Mouse (Mus musculus): ENCODE data around the gene D930020B18Rik. TPM values are rescaled to one million over a fixed set of nuclear protein-coding genes. Genes with fewer than 3 reads are reported as not detected.
A peak's percentile ranks its signal among the peaks of the same experiment; 100 is the strongest.

Gene D930020B18Rik
- polyA plus RNA-seq, 1 experiment from 2014 or later, result 0.22 TPM

DNA sequence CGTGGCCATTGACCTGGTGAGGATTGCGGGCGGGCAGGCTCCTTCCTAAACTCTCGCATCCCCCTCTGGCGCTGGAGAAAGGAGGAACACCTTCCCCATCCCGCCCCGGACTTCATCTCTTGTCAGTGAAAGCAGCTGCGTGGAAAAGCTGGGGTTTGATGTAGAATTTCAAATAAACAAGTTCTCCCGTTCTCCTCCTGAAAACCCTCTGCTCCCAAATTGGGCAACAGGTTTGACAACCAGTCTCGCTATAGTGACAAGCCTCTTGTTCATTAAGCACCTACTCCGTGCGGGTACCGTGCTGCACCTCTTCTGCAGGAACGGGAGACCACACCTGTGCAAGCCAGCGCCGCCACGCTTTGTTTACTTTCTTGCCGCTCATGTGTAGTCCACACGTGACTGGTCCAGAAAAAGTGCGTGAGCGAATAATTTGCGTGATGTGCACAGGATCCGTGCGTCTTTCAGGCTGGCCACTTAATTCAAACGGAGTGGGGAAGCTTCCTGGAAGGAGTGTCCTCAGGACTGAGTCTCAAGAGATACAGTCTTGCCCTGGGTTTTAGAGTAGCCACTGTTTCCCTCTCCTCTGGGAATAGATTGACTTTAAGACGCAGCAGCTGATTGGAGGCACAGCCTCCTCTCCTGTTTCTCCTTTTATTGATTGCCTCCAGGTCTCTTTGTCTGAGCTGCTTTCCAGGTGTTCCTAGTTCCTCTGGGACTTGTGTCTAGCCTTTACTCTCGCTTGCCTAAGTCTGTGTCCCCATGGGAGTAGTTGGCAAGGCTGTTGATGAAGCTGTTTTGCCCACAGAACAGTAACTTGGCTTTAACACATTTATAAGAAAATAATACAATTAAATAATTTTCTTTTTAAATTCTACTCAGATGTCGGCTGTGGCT lies 913 bp downstream of the D930020B18Rik start:
- Histone ChIP-seq H3K4me1 (replicated peaks) (peaks cover 24% of the 10 kb centered on the region), H3K27ac (no peak overlapping the region), H3K4me3 (peak overlapping the region; percentile 51), H3K4me2 (peak overlapping the region; percentile 93), H3K9ac (peak overlapping the region; percentile 71), H3K27me3 (peaks cover 51% of the 10 kb centered on the region), H3K36me3 (no peaks in the 10 kb centered on the region), H3K9me3 (no peaks in the 10 kb centered on the region)
- ATAC-seq (ENCODE audit: low FRiP score), result 0 out of 2 replicates have a peak, but pooled peaks have one; percentile 34
- WGBS, result 5% methylated on average over 28 of the region's 28 CpGs

DNA sequence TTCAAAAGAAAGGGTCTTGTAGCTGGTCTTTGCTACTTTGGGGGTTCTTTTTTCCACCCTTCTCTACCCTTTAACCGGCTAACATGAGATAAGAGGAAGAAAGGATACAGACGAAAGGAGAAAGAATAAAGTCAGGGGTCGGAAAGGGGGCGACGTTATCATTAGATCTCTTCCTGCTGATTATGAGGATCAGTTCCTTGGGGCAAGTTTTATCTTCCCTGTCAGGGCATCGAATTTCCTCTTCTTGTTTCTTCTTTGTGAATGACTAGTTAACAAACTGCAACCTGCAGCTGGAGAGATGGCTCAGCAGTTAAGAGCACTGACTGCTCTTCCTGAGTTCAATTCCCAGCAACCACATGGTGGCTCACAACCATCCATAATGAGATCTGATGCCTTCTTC lies 4.9 kb downstream of the D930020B18Rik start:
- Histone ChIP-seq H3K4me1 (replicated peaks) (peaks cover 14% of the 10 kb centered on the region), H3K4me3 (no peak overlapping the region), H3K9ac (no peak overlapping the region), H3K27ac (no peak overlapping the region), H3K27me3 (peaks cover 40% of the 10 kb centered on the region), H3K36me3 (no peaks in the 10 kb centered on the region), H3K9me3 (no peaks in the 10 kb centered on the region), H3K4me2 (no peak overlapping the region)
- WGBS, result 76% methylated on average over 6 of the region's 6 CpGs
- ATAC-seq (ENCODE audit: low FRiP score), result no peak

DNA sequence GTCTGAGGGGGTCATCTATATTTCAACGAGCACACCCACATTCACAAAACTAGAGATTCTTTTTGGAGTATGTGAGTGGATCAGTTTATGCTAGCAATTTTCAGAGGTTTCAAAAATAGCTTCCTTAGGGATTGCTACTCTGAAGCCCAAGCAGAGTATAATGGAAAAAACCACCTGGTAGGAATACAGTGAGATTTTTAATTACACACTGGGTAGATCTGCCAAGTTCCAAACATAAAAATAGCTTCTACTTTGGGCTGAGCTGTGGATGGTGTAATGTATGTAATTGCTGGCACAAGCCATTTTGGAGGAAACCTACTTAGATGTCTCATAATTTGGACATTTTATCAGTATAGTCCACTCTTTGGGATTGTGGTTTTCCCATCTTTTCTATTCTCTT lies 11.7 kb downstream of the D930020B18Rik start:
- Histone ChIP-seq H3K9me3 (no peaks in the 10 kb centered on the region), H3K4me3 (no peak overlapping the region), H3K27ac (no peak overlapping the region), H3K4me1 (replicated peaks) (no peaks in the 10 kb centered on the region), H3K9ac (no peak overlapping the region), H3K36me3 (no peaks in the 10 kb centered on the region), H3K4me2 (no peak overlapping the region), H3K27me3 (no peaks in the 10 kb centered on the region)
- WGBS, result 98% methylated on average over 1 of the region's 1 CpGs
- no peak for ATAC-seq (ENCODE audit: low FRiP score)

DNA sequence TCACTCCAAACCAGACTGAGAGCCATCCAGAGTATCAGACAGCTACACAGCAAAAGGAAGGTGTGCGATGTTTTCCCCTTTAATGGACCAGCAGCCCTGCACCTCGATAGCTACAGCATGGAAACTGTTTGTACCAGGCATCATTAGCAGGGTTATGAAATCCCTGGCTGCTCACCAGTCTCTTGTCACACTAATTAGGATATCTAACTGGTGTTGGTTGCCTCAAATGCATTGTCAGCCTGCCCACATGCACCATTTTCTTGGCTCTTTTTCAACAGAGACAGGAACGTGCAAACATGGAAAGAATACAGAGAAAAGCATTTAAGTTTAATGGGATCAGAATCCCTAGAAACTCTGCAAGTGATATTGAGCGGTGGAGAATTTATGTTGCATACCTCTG lies 14.5 kb downstream of the D930020B18Rik start:
- no peak overlapping the region for H3K4me2 ChIP-seq
- no peaks in the 10 kb centered on the region for H3K4me1 ChIP-seq (replicated peaks)
- no peak for ATAC-seq (ENCODE audit: low FRiP score)
- H3K27me3 ChIP-seq, result no peaks in the 10 kb centered on the region
- H3K9me3 ChIP-seq, result no peaks in the 10 kb centered on the region
- H3K36me3 ChIP-seq, result no peaks in the 10 kb centered on the region
- H3K4me3 ChIP-seq, result no peak overlapping the region
- no peak overlapping the region for H3K9ac ChIP-seq
- 84% methylated on average over 4 of the region's 4 CpGs for WGBS
- H3K27ac ChIP-seq, result no peak overlapping the region

DNA sequence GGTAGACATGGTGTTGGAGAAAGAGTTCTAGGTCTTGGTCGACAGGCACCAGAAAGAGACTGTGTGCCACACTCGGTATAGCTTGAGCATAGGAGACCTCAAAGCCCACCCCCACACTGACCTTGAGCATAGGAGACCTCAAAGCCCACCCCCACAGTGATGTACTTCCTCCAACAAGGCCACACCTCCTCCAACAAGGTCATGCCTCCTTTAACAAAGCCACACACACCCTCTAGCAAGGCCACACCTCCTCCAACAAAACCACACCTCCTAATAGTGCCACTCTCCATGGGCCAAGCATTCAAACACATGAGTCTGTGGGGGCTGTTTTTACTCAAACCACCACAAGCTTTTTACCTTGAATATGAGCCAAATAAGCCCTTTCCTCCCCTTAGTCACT lies 21.3 kb downstream of the D930020B18Rik start:
- WGBS, result 94% methylated on average over 2 of the region's 2 CpGs
- Histone ChIP-seq H3K9ac (no peak overlapping the region), H3K4me2 (no peak overlapping the region), H3K4me3 (no peak overlapping the region), H3K9me3 (no peaks in the 10 kb centered on the region), H3K27ac (no peak overlapping the region), H3K27me3 (no peaks in the 10 kb centered on the region), H3K4me1 (replicated peaks) (peaks cover 12% of the 10 kb centered on the region), H3K36me3 (no peaks in the 10 kb centered on the region)
- ATAC-seq (ENCODE audit: low FRiP score), result no peak

DNA sequence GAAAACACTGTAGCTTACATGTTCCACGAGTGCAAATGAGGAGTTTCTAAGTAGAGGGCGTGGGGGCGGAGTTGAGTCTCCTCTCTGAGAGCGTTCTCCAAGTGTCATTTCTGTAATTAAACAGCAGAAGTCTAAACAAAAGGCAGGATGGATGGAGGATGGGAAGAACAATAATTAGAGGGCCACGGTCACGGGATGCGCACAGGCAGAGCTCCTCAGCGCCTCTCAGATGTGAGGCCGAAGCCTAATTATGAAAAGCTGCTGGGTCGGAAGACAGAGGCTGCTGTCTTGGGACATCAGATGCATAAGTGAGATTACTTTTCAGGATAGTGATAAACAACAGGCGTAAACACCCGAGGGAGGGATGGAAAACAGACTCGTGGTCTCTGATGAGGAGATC lies 22.2 kb downstream of the D930020B18Rik start:
- no peak for ATAC-seq (ENCODE audit: low FRiP score)

DNA sequence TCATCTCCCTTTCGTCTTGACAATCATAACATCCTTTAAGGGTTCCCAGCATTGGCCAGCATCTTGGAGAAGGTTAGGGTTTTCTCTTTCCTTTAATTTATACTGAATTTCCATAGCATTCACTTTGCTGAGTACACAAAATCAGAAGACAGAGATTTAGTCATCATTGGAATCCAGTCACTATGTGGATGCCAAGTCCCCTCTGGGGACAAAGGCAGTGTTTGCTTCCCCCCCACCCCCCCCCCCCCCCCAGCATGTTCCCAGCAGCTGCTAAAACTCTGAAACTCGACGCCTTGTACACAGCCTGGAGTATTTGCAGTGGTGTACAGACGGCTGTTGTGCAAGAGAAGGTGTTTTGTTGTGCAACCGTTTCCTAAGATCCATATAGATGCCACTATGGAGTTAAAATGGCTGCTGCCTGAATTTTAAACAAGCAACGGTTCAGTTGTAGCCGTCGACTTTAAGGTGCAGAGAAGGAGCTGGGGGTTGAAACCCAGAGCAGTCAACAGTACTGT lies 24.3 kb downstream of the D930020B18Rik start:
- Histone ChIP-seq H3K27me3 (no peaks in the 10 kb centered on the region), H3K36me3 (no peaks in the 10 kb centered on the region), H3K4me3 (no peak overlapping the region), H3K4me2 (no peak overlapping the region), H3K4me1 (replicated peaks) (peaks cover 12% of the 10 kb centered on the region), H3K27ac (no peak overlapping the region), H3K9me3 (no peaks in the 10 kb centered on the region), H3K9ac (no peak overlapping the region)
- no peak for ATAC-seq (ENCODE audit: low FRiP score)
- 80% methylated on average over 8 of the region's 8 CpGs for WGBS

More for the DNA sequence above, 22.2 kb downstream of the D930020B18Rik start:
- Histone ChIP-seq H3K4me1 (replicated peaks) (peaks cover 12% of the 10 kb centered on the region), H3K27me3 (no peaks in the 10 kb centered on the region), H3K9me3 (no peaks in the 10 kb centered on the region), H3K4me3 (no peak overlapping the region), H3K9ac (no peak overlapping the region), H3K36me3 (no peaks in the 10 kb centered on the region), H3K27ac (no peak overlapping the region), H3K4me2 (0 out of 2 replicates have a peak overlapping the region, but pooled peaks have one; percentile 4)
- WGBS, result 46% methylated on average over 13 of the region's 13 CpGs

DNA sequence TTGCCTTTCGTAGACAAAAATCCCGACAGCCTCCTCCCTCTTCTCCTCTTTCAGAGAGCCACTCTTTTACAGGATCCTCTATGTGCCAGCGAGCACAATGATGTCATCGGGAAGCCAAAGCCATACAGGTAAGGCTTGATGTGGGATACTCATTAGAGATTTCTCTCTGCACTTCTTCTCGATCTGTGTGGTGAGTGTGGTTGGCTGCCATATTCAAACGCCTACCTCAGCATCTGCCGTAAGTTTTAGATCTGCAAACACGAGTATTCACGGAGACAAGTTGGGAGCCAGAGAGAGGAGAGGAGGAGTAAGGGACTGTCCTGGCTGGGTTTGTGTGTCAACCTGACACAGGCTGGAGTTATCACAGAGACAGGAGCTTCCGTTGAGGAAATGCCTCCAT lies 27.7 kb downstream of the D930020B18Rik start:
- WGBS, result 87% methylated on average over 10 of the region's 10 CpGs
- ATAC-seq (ENCODE audit: low FRiP score), result no peak
- Histone ChIP-seq H3K4me1 (replicated peaks) (peaks cover 4% of the 10 kb centered on the region; the same call in 1 of the 2 replicates), H3K4me2 (no peak overlapping the region), H3K9ac (no peak overlapping the region), H3K27me3 (no peaks in the 10 kb centered on the region), H3K36me3 (no peaks in the 10 kb centered on the region), H3K27ac (no peak overlapping the region), H3K4me3 (no peak overlapping the region), H3K9me3 (no peaks in the 10 kb centered on the region)

DNA sequence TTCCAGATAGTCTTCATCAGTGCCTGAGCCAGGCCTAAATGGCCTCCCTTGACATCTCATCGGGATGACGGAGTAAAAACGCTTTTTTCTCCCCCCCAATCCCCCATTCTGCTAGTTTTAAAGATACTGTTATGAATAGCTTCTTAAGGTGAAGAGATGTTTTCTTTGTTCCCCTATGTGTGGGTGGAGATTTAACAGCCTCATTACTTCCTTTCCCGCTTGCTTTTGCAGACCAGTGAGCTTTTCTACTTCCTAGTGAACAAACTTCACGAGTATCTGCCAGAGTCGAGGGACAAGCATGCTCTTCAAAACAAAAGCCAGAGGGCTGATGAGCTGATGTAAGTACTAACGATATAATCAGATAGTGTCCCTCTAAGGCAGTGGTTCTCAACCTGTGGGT lies 35.6 kb downstream of the D930020B18Rik start:
- Histone ChIP-seq H3K9ac (no peak overlapping the region), H3K9me3 (no peaks in the 10 kb centered on the region), H3K27me3 (no peaks in the 10 kb centered on the region), H3K27ac (no peak overlapping the region), H3K4me3 (no peak overlapping the region), H3K36me3 (no peaks in the 10 kb centered on the region), H3K4me2 (no peak overlapping the region), H3K4me1 (replicated peaks) (no peaks in the 10 kb centered on the region)
- 76% methylated on average over 7 of the region's 7 CpGs for WGBS
- no peak for ATAC-seq (ENCODE audit: low FRiP score)

DNA sequence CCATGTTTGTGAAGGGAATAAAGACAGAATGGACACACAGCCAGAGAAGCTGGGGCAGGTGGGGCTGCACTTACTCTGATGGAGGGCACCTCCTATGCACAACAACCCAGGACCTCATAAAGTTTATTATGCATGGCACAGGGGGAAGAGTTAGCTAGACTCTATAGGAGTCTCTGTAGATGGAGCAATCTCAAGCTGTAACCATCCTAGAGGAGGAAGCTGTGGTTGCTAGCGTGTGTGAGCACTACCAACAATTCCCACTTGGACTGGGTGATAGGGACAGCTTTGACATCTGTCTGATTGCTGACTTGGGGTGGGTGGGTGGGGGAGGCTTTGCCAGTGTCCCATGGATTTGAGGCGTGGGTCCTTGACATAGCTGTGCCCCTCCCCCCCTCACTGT lies 39.5 kb downstream of the D930020B18Rik start:
- Histone ChIP-seq H3K27me3 (no peaks in the 10 kb centered on the region), H3K4me3 (no peak overlapping the region), H3K27ac (no peak overlapping the region), H3K36me3 (no peaks in the 10 kb centered on the region), H3K4me1 (replicated peaks) (no peaks in the 10 kb centered on the region), H3K9ac (no peak overlapping the region), H3K9me3 (no peaks in the 10 kb centered on the region), H3K4me2 (no peak overlapping the region)
- no peak for ATAC-seq (ENCODE audit: low FRiP score)
- 97% methylated on average over 2 of the region's 2 CpGs for WGBS

DNA sequence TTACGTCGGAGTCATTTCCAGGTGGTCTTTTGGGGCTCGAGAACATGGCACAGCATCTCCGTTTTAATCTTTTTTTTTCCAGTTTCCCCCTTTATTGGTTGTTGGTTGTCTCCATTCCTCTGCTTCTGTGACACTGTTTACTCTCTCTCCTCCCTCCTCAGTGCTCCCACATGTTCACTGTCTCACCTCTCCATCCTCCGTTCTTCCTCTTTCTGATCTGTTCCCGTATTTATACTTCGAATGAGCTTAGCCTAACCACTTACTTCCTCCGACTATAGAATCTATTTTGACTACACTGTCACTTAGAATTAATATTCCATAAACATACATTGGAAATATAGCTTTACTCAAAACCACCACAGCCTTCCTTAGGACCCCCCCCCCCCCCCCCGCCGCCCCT lies 41.2 kb downstream of the D930020B18Rik start:
- ATAC-seq (ENCODE audit: low FRiP score), result no peak
- no peaks in the 10 kb centered on the region for H3K4me1 ChIP-seq (replicated peaks)
- H3K27me3 ChIP-seq, result no peaks in the 10 kb centered on the region
- H3K36me3 ChIP-seq, result no peaks in the 10 kb centered on the region
- H3K9me3 ChIP-seq, result no peaks in the 10 kb centered on the region
- WGBS, result 90% methylated on average over 10 of the region's 10 CpGs
- H3K27ac ChIP-seq, result no peak overlapping the region
- H3K9ac ChIP-seq, result no peak overlapping the region
- H3K4me3 ChIP-seq, result no peak overlapping the region
- no peak overlapping the region for H3K4me2 ChIP-seq

DNA sequence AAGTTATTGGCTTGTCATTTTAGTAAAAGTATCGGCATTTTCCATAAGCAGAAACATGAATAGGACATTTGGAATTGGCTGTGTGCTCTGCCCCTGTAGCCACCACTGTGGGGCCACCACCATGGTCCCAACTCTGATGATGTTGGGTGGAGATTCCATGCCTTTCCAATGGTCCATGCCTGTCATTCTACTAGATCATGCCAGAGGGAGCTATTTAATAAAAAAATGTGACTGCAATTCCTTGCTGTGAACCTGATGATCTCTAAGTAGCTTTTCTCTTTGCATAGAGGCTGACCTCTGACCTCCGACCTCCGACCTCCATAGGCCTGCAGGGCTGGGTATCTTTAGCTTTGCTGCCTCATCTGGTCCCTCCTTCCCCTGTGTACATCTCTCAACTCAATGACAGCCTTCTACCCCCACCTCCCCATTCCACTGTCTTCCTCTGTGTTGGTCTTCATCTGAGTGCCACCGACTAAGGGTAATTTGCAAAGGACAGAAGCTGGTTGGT lies 44.8 kb downstream of the D930020B18Rik start:
- Histone ChIP-seq H3K9ac (no peak overlapping the region), H3K9me3 (no peaks in the 10 kb centered on the region), H3K4me1 (replicated peaks) (peaks cover 3% of the 10 kb centered on the region; the same call in 1 of the 2 replicates), H3K4me3 (no peak overlapping the region), H3K27ac (no peak overlapping the region), H3K36me3 (no peaks in the 10 kb centered on the region), H3K27me3 (no peaks in the 10 kb centered on the region), H3K4me2 (no peak overlapping the region)
- WGBS, result 76% methylated on average over 4 of the region's 4 CpGs
- ATAC-seq (ENCODE audit: low FRiP score), result no peak

Data from hindbrain, embryonic 13.5 days (tissue).